Mouse (Mus musculus): ENCODE measurements at regions not wholly inside any gene's neighbourhood (a gene's known extent, or its start where the extent isn't known, plus 50 kb on each side); places are given as distances from the start of the nearest gene placed in this dataset.

DNA sequence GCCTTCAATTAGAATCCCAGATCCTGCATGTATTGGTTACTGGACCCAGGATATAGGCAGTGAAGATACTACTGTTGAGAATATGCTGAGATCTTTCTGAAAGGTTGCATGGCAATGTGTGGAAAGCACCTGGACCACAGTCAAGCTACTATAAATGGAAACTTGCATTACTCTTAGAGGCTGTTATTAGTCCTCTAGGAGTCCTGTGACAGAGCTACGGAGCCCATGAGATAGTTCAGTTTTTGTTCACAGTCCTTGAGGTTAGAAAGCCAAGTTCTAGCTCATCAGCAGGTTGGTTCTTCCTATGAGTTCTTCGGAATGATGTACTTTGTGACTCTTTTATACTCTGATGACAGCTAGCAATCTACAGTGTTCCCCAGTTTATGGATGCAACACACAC, 84.0 kb downstream of the Gpr65 start:
- no peaks in the 10 kb centered on the region for H3K36me3 ChIP-seq (ENCODE audit: control insufficient read depth, insufficient read depth, low read length)
- TF ChIP-seq CTCF (IDR thresholded peaks at IDR 0.05; ENCODE audit: extremely low read depth, insufficient read length, insufficient replicate concordance, low read depth, low read length) (no peak), POLR2A (IDR thresholded peaks at IDR 0.05; ENCODE audit: low read depth, low read length) (no peak)
- H3K27ac ChIP-seq (ENCODE audit: insufficient read depth, low read depth, low read length) = no peak overlapping the region
- H3K4me3 ChIP-seq (ENCODE audit: low read depth, low read length) = no peak overlapping the region
- H3K4me1 ChIP-seq (ENCODE audit: control insufficient read depth, insufficient read depth, insufficient read length, low read length) = no peaks in the 10 kb centered on the region
- no peaks in the 10 kb centered on the region for H3K27me3 ChIP-seq (ENCODE audit: control insufficient read depth, insufficient read depth, low read length)
- 89% methylated on average over 2 of the region's 2 CpGs for WGBS

DNA sequence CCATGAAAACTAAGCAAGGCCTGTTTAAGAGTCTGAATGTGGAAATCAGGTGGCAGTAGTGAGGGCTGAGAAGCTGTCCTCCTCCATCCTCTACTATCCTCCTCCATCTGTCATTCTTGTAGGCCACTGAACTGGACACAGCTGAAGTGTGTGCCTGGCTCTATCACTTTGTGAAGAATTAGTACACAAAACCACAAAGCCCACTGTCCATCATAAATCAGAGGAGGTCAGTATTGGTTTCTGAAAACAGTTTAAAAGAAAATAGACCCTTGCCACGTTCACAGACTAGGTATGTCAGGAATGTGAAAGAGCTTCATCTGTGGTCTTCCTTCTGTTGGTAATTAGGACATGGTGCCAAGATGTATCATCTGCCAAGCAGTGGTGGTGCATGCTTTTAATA, 86.1 kb downstream of the Gpr65 start:
- WGBS = 44% methylated on average over 1 of the region's 1 CpGs
- Histone ChIP-seq H3K27ac (ENCODE audit: insufficient read depth, low read depth, low read length) (no peak overlapping the region), H3K4me1 (ENCODE audit: control insufficient read depth, insufficient read depth, insufficient read length, low read length) (no peaks in the 10 kb centered on the region), H3K4me3 (ENCODE audit: low read depth, low read length) (no peak overlapping the region), H3K27me3 (ENCODE audit: control insufficient read depth, insufficient read depth, low read length) (no peaks in the 10 kb centered on the region), H3K36me3 (ENCODE audit: control insufficient read depth, insufficient read depth, low read length) (no peaks in the 10 kb centered on the region)
- no peak for TF ChIP-seq CTCF (IDR thresholded peaks at IDR 0.05; ENCODE audit: extremely low read depth, insufficient read length, insufficient replicate concordance, low read depth, low read length)
- no peak for TF ChIP-seq POLR2A (IDR thresholded peaks at IDR 0.05; ENCODE audit: low read depth, low read length)

DNA sequence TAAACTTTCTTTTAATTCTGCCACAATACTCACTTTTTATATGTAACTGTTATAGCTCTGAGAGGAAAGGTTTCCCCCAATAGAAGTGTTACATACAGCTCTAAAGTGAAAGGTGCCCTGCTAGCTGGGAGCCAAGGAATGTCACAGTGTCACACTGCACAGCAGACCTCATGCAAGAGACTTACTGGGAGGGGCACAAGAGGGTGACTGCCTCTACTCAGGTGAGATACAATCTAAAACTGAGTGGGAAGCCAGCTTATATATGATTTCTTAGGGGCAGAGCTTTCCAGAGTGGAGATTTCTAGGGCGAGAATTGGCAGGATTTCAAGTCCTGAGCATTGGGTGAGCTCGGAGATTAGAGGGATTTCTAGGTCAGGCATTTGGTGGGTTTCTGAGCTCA, 99.1 kb downstream of the Gpr65 start:
- no peak overlapping the region for H3K4me3 ChIP-seq (ENCODE audit: low read depth, low read length)
- no peak overlapping the region for H3K27ac ChIP-seq (ENCODE audit: insufficient read depth, low read depth, low read length)
- no peaks in the 10 kb centered on the region for H3K4me1 ChIP-seq (ENCODE audit: control insufficient read depth, insufficient read depth, insufficient read length, low read length)
- TF ChIP-seq POLR2A (IDR thresholded peaks at IDR 0.05; ENCODE audit: low read depth, low read length) (no peak), CTCF (IDR thresholded peaks at IDR 0.05; ENCODE audit: extremely low read depth, insufficient read length, insufficient replicate concordance, low read depth, low read length) (no peak)
- no peaks in the 10 kb centered on the region for H3K27me3 ChIP-seq (ENCODE audit: control insufficient read depth, insufficient read depth, low read length)
- WGBS = 64% methylated on average over 2 of the region's 2 CpGs
- H3K36me3 ChIP-seq (ENCODE audit: control insufficient read depth, insufficient read depth, low read length) = no peaks in the 10 kb centered on the region

DNA sequence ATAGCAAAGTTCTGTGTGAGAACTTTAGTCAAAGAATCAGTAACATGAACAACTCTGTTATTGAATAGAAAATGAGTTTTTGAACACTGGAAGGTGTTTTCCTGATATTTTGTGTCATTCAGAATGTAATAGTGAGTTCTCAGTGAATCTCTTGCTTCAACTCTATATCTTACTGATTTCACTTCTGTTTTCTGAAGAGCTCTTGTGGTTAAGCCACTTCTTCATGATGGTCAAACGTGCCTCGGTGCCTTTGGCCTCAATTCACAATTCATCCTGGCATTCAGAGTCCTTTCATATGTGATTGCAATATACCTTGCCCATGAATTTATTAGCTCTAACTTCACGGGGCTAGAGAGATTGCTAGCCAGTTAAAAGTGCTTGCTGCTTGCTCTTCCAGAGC, 102.3 kb downstream of the Gpr65 start:
- Histone ChIP-seq H3K4me1 (ENCODE audit: control insufficient read depth, insufficient read depth, insufficient read length, low read length) (no peaks in the 10 kb centered on the region), H3K27me3 (ENCODE audit: control insufficient read depth, insufficient read depth, low read length) (no peaks in the 10 kb centered on the region), H3K4me3 (ENCODE audit: low read depth, low read length) (no peak overlapping the region), H3K27ac (ENCODE audit: insufficient read depth, low read depth, low read length) (no peak overlapping the region), H3K36me3 (ENCODE audit: control insufficient read depth, insufficient read depth, low read length) (no peaks in the 10 kb centered on the region)
- TF ChIP-seq POLR2A (IDR thresholded peaks at IDR 0.05; ENCODE audit: low read depth, low read length) (no peak), CTCF (IDR thresholded peaks at IDR 0.05; ENCODE audit: extremely low read depth, insufficient read length, insufficient replicate concordance, low read depth, low read length) (no peak)
- 62% methylated on average over 3 of the region's 3 CpGs for WGBS

DNA sequence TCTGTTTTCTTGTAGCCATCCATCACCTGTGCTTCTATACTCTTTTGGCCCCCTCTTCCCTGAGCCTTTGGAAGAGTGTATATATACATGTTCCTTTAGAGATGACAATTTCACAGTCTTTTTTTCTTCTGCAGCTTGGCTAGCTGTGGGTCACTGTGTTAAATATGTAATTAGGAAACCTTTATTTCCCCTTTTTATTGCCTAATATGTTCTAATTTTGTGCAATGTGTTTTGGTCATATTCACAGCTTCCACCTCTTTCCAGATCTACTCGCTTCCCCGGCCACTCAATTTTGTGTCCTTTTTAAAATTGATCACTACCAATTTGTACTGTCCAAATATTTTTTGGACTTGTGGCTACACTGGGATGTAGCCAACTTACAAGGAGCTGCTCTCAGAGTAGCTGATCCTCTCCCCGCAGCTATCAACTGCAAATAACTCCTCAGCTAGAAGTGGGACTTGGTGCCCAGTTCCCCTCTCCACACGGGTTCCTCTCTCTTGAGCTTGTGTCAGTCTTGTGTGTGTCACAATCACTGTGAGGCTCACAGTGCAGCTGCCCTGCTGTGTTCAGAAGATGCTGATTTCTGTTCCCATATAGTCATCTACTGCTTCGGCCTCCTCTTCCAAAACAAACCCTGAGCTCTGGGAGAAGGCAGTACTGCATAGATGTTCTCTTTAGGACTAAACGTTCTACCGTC, 106.9 kb downstream of the Gpr65 start:
- Histone ChIP-seq H3K4me1 (ENCODE audit: control insufficient read depth, insufficient read depth, insufficient read length, low read length) (no peaks in the 10 kb centered on the region), H3K27ac (ENCODE audit: insufficient read depth, low read depth, low read length) (no peak overlapping the region), H3K27me3 (ENCODE audit: control insufficient read depth, insufficient read depth, low read length) (no peaks in the 10 kb centered on the region), H3K36me3 (ENCODE audit: control insufficient read depth, insufficient read depth, low read length) (no peaks in the 10 kb centered on the region), H3K4me3 (ENCODE audit: low read depth, low read length) (no peak overlapping the region)
- TF ChIP-seq POLR2A (IDR thresholded peaks at IDR 0.05; ENCODE audit: low read depth, low read length) (no peak), CTCF (IDR thresholded peaks at IDR 0.05; ENCODE audit: extremely low read depth, insufficient read length, insufficient replicate concordance, low read depth, low read length) (no peak)
- WGBS = 80% methylated on average over 7 of the region's 7 CpGs

Data from small intestine, adult 2 months (tissue).